Mouse (Mus musculus): ENCODE results near the gene Hrct1. TPM values are rescaled to one million over a fixed set of nuclear protein-coding genes. Genes with fewer than 3 reads are reported as not detected.

Gene Hrct1
- polyA plus RNA-seq (2015; fragmentation: Nextera tagmentation; extraction: Ambion mirVana) = 0.98 and 1.4 TPM in 2 replicates

DNA sequence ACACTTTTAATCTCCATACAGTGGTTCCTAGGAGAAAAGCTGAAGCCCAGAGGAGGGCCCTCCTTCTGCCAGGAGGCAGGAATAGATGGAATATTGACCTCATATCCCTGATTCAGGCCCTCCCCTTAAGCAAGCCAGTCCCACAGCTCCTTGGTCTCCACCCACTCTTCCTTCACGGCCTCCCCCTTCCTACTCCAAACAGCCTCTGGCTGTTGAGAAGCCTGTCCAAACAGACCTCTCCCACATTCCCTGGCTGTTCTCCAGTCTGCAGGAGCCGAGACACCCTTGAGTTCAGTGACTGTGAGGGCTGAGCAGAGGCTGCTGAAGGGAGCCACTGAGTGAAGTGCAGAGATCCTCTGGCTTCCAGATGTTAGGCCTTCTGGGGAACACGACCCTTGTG lies at the start of gene Hrct1:
Hrct1 (plus strand) TSS at position 194 of the 400 bp plus-strand sequence.
- H3K9ac ChIP-seq = no peak within 1 kb of the TSS
- no peaks in the 10 kb centered on the region for H3K36me3 ChIP-seq
- no peak within 1 kb of the TSS for H3K4me3 ChIP-seq (replicated peaks)
- no peaks in the 10 kb centered on the region for H3K9me3 ChIP-seq
- no peaks in the 10 kb centered on the region for H3K27me3 ChIP-seq (replicated peaks)
- ATAC-seq = peak; percentile 78
- H3K27ac ChIP-seq = peak within 1 kb of the TSS; percentile 56
- H3K4me1 ChIP-seq (replicated peaks) = peaks cover 36% of the 10 kb centered on the region
- WGBS = 22% methylated on average over 3 of the region's 3 CpGs
- H3K4me2 ChIP-seq (replicated peaks) = no peak within 1 kb of the TSS

DNA sequence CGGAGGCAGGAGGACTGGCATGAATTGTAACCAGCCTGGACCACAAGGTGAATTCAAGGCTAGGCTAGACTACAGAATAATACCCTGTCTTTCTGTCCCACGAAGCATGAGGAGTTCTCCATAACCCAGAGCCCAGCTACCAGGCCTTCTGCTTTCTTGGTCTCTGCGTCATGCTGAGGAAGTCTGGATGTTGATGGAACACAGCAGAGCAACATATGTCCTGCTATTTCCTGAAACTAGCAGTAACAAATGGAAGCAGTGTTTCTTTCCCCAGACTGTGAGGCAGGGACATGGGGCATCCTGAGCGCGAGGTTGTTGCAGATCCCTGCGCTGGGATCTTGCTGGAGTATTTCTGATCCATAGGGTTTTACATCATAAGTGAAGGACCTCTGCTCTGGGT lies 48.4 kb upstream of the Hrct1 start:
- Histone ChIP-seq H3K9me3 (no peaks in the 10 kb centered on the region), H3K27ac (no peak overlapping the region), H3K36me3 (peaks cover 6% of the 10 kb centered on the region; the same call in 1 of the 2 replicates), H3K9ac (no peak overlapping the region), H3K4me1 (replicated peaks) (0 out of 2 replicates have a peak, but pooled peaks cover 4% of the 10 kb centered on the region), H3K4me2 (replicated peaks) (no peak overlapping the region), H3K27me3 (replicated peaks) (no peaks in the 10 kb centered on the region), H3K4me3 (replicated peaks) (no peak overlapping the region)
- 83% methylated on average over 6 of the region's 6 CpGs for WGBS
- ATAC-seq = no peak

DNA sequence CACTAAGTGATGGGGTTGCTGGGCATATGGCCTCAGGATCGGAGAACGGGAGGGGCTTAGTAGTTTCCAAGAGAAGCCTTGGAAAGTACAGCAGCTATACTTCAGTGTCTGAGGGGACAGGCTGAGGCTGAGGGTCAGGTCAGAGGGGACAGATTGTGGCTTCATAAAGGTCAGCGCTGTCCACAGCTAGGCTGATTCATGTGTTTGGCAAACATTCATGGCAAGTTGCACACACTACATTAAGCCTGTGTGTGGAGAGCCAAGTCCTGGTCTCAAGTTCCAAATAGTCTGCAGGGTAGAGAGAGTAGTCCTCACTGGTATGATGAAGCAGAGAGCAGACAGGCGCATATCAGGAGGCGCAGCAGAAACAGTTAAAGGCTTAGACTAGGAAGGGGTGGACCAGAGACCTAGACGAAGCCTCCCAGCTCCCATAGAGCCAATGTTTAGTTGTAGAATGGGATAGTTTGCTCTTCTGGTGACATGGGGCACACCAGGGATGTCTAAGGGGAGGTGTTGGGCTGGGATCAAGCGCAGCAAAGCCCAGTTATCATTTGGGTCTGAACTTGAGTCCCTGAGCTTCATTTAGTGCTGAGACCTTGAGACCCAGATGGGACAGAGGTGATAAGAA lies 47.5 kb upstream of the Hrct1 start:
- no peak overlapping the region for H3K4me3 ChIP-seq (replicated peaks)
- no peak overlapping the region for H3K27ac ChIP-seq
- H3K9me3 ChIP-seq = no peaks in the 10 kb centered on the region
- no peak overlapping the region for H3K9ac ChIP-seq
- ATAC-seq = no peak
- H3K27me3 ChIP-seq (replicated peaks) = no peaks in the 10 kb centered on the region
- peaks cover 6% of the 10 kb centered on the region; the same call in 1 of the 2 replicates for H3K36me3 ChIP-seq
- H3K4me2 ChIP-seq (replicated peaks) = no peak overlapping the region
- 0 out of 2 replicates have a peak, but pooled peaks cover 4% of the 10 kb centered on the region for H3K4me1 ChIP-seq (replicated peaks)
- 86% methylated on average over 7 of the region's 7 CpGs for WGBS

DNA sequence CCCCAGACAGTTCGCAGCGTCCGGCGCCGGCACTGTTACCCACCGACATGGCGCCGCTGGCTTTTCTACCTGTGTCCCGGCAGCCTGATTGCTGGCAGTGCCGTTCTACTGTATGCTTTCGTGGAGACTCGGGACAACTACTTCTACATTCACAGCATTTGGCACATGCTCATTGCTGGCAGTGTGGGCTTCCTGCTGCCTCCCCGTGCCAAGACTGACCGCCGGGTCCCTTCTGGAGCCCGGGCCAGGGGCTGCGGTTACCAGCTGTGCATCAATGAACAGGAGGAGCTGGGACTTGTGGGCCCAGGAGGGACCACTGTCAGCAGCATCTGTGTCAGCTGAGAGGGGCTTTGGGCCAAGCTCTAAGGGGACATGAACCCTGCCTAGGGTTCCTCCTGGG lies 37.0 kb upstream of the Hrct1 start:
- Histone ChIP-seq H3K4me1 (replicated peaks) (0 out of 2 replicates have a peak, but pooled peaks cover 3% of the 10 kb centered on the region), H3K36me3 (0 out of 2 replicates have a peak, but pooled peaks cover 2% of the 10 kb centered on the region), H3K9me3 (no peaks in the 10 kb centered on the region), H3K4me3 (replicated peaks) (no peak overlapping the region), H3K27me3 (replicated peaks) (no peaks in the 10 kb centered on the region), H3K4me2 (replicated peaks) (no peak overlapping the region), H3K9ac (no peak overlapping the region), H3K27ac (no peak overlapping the region)
- WGBS = 94% methylated on average over 17 of the region's 17 CpGs
- no peak for ATAC-seq

DNA sequence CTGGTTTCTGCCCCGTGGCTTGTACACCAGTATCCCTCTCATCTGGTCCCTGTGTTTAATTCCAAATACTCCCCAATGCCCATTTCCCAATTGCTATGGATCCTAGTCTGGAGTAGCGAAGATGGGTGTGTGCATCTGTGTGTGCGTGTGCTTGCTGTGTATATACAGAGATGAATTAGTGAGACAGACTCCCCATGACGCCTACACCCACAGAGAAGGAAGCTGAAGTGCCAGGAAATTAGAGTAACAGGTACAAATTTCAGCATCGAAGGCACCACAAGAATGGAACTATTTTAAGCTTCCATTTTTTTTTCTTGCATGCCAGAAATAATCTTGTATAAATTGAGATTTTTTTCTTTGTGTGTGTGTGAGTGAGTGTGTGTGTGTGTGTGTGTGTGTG lies 36.0 kb upstream of the Hrct1 start:
- WGBS = 75% methylated on average over 5 of the region's 5 CpGs
- Histone ChIP-seq H3K27me3 (replicated peaks) (no peaks in the 10 kb centered on the region), H3K4me3 (replicated peaks) (no peak overlapping the region), H3K27ac (no peak overlapping the region), H3K4me2 (replicated peaks) (no peak overlapping the region), H3K9me3 (no peaks in the 10 kb centered on the region), H3K9ac (no peak overlapping the region), H3K36me3 (0 out of 2 replicates have a peak, but pooled peaks cover 2% of the 10 kb centered on the region), H3K4me1 (replicated peaks) (0 out of 2 replicates have a peak, but pooled peaks cover 3% of the 10 kb centered on the region)
- no peak for ATAC-seq

DNA sequence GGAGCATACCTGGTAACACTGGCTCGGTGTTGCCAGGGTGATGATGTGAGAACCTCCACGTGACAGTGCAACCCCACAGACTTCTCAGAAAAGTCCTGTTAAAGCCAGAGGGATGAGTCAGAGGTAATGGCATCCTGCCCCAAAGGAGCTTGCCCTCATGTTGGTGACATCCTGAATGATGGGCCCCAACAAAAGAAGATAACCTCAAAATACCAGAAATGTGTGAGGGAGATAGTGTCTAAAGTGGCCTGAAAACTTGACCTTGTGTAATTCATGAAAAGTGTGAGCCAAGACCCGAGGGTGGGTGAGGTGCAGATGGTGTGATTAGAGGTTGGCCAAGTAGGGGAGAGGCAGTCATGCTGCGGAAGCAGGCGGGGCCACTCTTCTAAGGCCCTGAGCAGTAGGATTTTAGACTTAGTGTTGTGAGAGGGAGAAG lies 33.2 kb upstream of the Hrct1 start:
- no peak overlapping the region for H3K4me2 ChIP-seq (replicated peaks)
- H3K27me3 ChIP-seq (replicated peaks) = no peaks in the 10 kb centered on the region
- no peaks in the 10 kb centered on the region for H3K9me3 ChIP-seq
- H3K36me3 ChIP-seq = 0 out of 2 replicates have a peak, but pooled peaks cover 2% of the 10 kb centered on the region
- H3K4me1 ChIP-seq (replicated peaks) = 0 out of 2 replicates have a peak, but pooled peaks cover 3% of the 10 kb centered on the region
- no peak overlapping the region for H3K4me3 ChIP-seq (replicated peaks)
- no peak overlapping the region for H3K27ac ChIP-seq
- WGBS = 64% methylated on average over 5 of the region's 5 CpGs
- 0 out of 2 replicates have a peak, but pooled peaks have one; percentile 63 for ATAC-seq
- no peak overlapping the region for H3K9ac ChIP-seq

DNA sequence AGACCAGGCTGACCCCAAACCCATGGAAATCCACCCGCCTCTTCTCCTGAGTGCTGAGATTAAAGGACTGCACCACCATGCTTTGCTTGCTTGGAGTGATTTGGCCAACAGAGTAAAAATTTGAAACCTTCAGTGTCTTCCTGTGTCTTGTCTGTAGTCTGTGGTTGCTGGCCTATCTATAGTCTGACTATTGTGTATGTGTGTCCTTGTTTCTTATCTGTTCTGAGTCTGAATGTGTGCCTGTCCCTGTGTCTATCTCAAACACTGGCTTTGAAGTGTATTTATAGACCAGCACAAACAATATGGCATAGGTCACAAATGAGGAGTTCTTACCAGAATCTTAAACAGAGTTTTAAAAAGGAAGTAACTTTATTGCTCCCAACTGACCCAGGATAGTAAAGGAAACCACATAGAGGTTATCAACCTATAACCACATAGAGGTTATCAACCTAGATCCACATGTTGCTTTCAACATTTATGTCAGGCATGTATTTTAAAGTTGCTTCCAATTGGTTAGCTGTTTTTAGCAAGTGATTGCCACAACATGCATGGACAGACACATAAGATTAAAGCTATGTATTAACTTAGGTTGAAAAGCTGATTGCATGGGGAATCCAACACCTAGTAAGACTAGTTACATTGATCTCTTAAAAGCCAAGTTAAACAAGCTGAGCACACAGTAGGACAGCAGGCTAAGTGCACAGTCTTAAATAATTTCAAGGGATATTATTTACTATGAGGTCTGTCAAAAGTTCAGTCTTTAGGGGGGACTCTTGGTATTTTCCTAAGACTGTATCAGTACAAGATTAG lies 32.3 kb upstream of the Hrct1 start:
- H3K36me3 ChIP-seq = 0 out of 2 replicates have a peak, but pooled peaks cover 2% of the 10 kb centered on the region
- 76% methylated on average over 1 of the region's 1 CpGs for WGBS
- H3K4me1 ChIP-seq (replicated peaks) = 0 out of 2 replicates have a peak, but pooled peaks cover 3% of the 10 kb centered on the region
- no peak overlapping the region for H3K27ac ChIP-seq
- no peak overlapping the region for H3K4me2 ChIP-seq (replicated peaks)
- H3K27me3 ChIP-seq (replicated peaks) = no peaks in the 10 kb centered on the region
- no peak for ATAC-seq
- no peaks in the 10 kb centered on the region for H3K9me3 ChIP-seq
- no peak overlapping the region for H3K4me3 ChIP-seq (replicated peaks)
- H3K9ac ChIP-seq = no peak overlapping the region

DNA sequence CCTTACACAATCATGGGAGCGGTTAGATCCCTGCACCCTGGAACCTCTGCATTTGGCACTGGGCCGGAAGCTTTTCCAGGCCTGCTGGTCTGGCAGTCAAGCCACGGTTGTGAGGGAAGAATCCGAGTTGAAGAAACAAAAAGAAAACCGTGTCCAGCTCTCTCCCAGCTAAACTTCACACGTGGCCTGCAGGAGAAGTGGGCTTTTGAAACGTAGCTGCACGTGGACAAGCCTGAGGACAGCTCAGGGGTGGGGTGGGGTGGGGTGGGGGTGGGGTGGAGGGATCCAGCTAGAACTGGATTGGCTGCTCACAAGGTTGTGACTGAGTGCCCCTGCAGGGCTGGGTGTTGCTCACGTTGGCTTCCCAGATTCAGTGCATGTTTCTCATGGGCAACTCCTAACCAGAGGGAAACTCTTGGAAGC lies 31.7 kb upstream of the Hrct1 start:
- Histone ChIP-seq H3K4me1 (replicated peaks) (0 out of 2 replicates have a peak, but pooled peaks cover 3% of the 10 kb centered on the region), H3K4me3 (replicated peaks) (no peak overlapping the region), H3K9ac (no peak overlapping the region), H3K4me2 (replicated peaks) (no peak overlapping the region), H3K27ac (no peak overlapping the region), H3K27me3 (replicated peaks) (no peaks in the 10 kb centered on the region), H3K9me3 (no peaks in the 10 kb centered on the region), H3K36me3 (no peaks in the 10 kb centered on the region)
- peak; percentile 86 for ATAC-seq
- WGBS = 24% methylated on average over 9 of the region's 9 CpGs

DNA sequence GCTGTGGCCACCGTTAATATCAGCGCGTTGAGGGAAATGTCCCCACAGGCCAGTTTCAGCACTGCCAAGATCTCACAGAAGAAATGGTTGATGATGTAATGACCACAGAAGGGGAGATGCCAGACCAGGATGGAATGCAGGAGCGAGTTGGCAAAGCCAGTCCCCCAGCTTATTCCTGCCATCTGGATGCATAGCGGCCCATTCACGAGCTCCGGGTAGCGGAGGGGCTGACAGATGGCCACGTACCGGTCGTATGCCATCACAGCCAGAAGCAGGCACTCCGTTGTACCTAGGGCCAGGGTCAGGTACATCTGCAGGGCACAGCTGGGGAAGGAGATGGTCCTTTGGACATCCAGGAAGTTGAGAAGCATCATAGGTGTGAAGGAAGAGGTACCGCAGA lies 30.4 kb upstream of the Hrct1 start:
- Histone ChIP-seq H3K9ac (no peak overlapping the region), H3K36me3 (no peaks in the 10 kb centered on the region), H3K4me1 (replicated peaks) (0 out of 2 replicates have a peak, but pooled peaks cover 3% of the 10 kb centered on the region), H3K27ac (no peak overlapping the region), H3K27me3 (replicated peaks) (no peaks in the 10 kb centered on the region), H3K4me3 (replicated peaks) (no peak overlapping the region), H3K4me2 (replicated peaks) (no peak overlapping the region), H3K9me3 (no peaks in the 10 kb centered on the region)
- ATAC-seq = no peak
- WGBS = 90% methylated on average over 13 of the region's 13 CpGs

DNA sequence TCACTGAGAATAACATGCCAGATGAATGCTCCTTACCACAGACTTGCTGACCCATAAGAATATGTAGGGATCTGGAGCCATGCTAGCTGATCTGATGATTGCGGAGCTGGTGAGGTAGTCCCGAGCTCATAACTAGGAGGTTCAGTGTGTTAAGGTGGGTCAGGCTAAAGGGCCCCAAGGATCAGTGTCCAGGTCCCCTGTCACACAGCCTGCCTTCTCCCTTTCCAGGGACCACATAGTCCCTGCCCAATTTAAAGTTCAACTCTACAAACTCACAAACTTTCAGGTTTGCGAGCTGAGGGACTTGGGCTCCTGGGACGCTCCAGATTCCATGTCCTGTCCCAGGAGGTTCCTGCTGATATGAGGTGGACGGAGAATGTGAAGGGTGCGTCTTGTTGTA lies 26.3 kb upstream of the Hrct1 start, which contains the start of gene Olfr70:
Olfr70 (minus strand) TSS at position 101 of the 400 bp plus-strand sequence.
- no peak for ATAC-seq
- 77% methylated on average over 6 of the region's 6 CpGs for WGBS

DNA sequence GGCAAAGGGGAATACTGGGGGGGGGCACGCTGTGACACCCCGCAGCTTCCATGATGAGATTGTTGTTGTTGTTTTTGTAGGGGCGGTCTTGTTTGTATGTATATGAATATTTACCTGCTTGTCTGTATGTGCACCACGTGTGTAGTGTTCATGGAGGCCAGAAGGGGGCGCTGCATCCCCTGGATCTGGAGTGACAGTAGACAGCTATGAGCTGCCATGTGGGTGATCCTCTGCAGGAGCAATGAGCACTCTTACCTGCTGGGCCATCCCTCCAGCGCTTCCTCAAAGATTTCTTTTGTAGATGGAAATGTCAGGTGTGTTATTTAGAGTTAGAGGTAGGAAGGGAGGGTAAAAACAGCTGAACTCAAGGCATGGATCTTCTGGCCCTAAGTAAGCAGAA lies 23.5 kb upstream of the Hrct1 start:
- 75% methylated on average over 6 of the region's 6 CpGs for WGBS
- ATAC-seq = no peak

More for the DNA sequence above, 26.3 kb upstream of the Hrct1 start, which contains the start of gene Olfr70:
- H3K4me1 ChIP-seq (replicated peaks) = no peaks in the 10 kb centered on the region
- no peak within 1 kb of the TSS for H3K4me3 ChIP-seq (replicated peaks)
- H3K4me2 ChIP-seq (replicated peaks) = no peak within 1 kb of the TSS
- no peak within 1 kb of the TSS for H3K27ac ChIP-seq
- H3K9ac ChIP-seq = no peak within 1 kb of the TSS
- H3K9me3 ChIP-seq = no peaks in the 10 kb centered on the region
- H3K27me3 ChIP-seq (replicated peaks) = no peaks in the 10 kb centered on the region
- H3K36me3 ChIP-seq = no peaks in the 10 kb centered on the region

DNA sequence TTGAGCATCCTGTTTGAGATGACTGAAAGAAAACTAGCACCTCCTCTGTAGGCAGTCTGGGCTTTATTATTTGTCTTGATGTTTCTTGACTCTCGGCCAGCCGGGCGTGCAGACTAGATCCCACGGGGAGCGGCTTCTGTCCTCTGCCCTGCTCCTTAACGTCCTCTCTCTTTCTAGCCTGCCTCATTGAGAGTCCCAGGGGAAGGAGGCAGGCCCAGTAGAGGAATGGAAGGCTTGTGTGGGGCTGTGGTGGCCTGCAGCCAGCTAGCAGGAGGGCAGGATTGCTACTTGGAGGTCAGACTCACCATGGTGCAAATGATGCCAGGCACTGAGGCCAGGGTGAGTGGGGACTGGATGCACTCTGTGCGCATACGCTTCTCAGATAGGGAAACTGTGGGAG lies 23.1 kb upstream of the Hrct1 start:
- no peak overlapping the region for H3K4me2 ChIP-seq (replicated peaks)
- no peaks in the 10 kb centered on the region for H3K4me1 ChIP-seq (replicated peaks)
- no peaks in the 10 kb centered on the region for H3K9me3 ChIP-seq
- no peak for ATAC-seq
- H3K9ac ChIP-seq = no peak overlapping the region
- no peaks in the 10 kb centered on the region for H3K27me3 ChIP-seq (replicated peaks)
- no peak overlapping the region for H3K27ac ChIP-seq
- no peaks in the 10 kb centered on the region for H3K36me3 ChIP-seq
- 77% methylated on average over 8 of the region's 8 CpGs for WGBS
- H3K4me3 ChIP-seq (replicated peaks) = no peak overlapping the region

More for the DNA sequence above, 23.5 kb upstream of the Hrct1 start:
- Histone ChIP-seq H3K9ac (no peak overlapping the region), H3K4me2 (replicated peaks) (no peak overlapping the region), H3K36me3 (no peaks in the 10 kb centered on the region), H3K27ac (no peak overlapping the region), H3K9me3 (no peaks in the 10 kb centered on the region), H3K27me3 (replicated peaks) (no peaks in the 10 kb centered on the region), H3K4me1 (replicated peaks) (no peaks in the 10 kb centered on the region), H3K4me3 (replicated peaks) (no peak overlapping the region)
